Mouse (Mus musculus): ENCODE data around the gene Ptprg. TPM values are rescaled to one million over a fixed set of nuclear protein-coding genes. Genes with fewer than 3 reads are reported as not detected.

Ptprg gene
- polyA plus RNA-seq, 1 experiment = 16.6 TPM

DNA sequence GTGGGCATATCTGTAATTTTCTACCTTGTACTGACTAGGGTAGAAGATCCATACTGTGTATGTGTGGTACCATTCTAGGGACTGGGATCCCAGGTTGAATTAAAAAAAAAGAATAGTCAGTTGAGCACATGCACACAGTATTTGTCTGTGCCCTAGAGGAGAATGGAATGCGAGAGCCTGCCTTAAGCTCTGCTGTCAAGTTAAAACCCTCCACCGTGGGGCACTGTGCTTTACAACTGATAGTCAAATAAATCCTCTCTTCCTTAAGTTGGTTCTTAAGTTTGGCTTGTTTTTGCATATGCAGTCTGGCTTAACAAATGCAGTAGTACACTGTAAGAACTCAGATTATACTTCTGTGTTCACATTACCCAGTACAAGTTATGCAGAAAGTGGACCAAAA, 476.6 kb downstream of the Ptprg start:
- H3K79me2 ChIP-seq (ENCODE audit: control insufficient read depth, insufficient read depth) = no peaks in the 10 kb centered on the region
- TF ChIP-seq MYOG (IDR thresholded peaks at IDR 0.05; ENCODE audit: control insufficient read depth, extremely low read depth, insufficient read length) = no peak
- no peak for TF ChIP-seq MYOD1 (IDR thresholded peaks at IDR 0.05; ENCODE audit: control insufficient read depth, insufficient read length, low read depth)
- TF ChIP-seq CTCF (IDR thresholded peaks at IDR 0.05; ENCODE audit: control insufficient read depth, insufficient read depth, insufficient read length) = no peak
- no peak for TF ChIP-seq FOSL1 (IDR thresholded peaks at IDR 0.05; ENCODE audit: insufficient read depth, low read length, poor library complexity, severe bottlenecking)
- no peak overlapping the region for H3ac ChIP-seq (ENCODE audit: control insufficient read depth, insufficient read length, low read depth)
- no peaks in the 10 kb centered on the region for H3K27me3 ChIP-seq (ENCODE audit: control insufficient read depth, insufficient read depth, insufficient read length)
- H3K4me3 ChIP-seq (ENCODE audit: insufficient read depth, poor library complexity, severe bottlenecking) = no peak overlapping the region
- no peaks in the 10 kb centered on the region for H3K79me3 ChIP-seq (ENCODE audit: low read depth)
- H3K36me3 ChIP-seq (ENCODE audit: control insufficient read depth, insufficient read depth) = no peaks in the 10 kb centered on the region

DNA sequence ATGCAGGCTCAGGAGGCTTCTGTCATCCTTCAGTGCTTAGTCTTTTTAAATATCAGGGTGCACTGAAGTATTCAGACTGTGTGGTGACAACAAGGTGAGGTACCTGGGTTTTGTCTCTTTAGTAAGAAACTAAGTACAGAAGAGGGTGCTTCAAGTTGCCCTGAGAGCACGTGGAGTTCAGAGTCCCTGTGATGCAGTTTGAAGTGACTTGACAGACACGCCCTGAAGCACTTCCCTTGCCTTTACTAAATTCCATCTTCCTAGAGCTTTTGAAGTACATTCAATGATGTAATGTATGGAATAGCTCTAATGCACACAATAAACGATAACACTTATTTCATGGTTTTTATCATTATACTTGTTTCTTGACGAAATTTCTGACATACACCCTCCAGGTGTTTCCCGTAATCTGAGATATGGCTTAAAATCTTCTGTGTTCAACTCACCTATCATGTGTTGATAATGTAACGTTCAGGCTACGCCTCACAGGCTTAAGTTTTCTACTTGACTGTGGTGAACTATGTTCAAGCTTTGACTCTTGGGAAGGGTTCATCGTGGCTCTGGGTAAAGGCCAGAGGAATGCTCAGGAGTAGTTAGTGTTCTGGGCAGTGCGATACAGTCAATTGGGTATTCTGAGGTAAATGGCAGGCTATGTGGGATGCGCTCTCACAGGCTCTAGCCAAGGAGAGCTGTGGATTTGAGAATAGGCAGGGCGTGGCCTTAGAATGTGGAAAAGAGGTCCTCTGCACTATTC, 483.4 kb downstream of the Ptprg start:
- H3K4me3 ChIP-seq (ENCODE audit: insufficient read depth, poor library complexity, severe bottlenecking) = no peak overlapping the region
- H3K27me3 ChIP-seq (ENCODE audit: control insufficient read depth, insufficient read depth, insufficient read length) = no peaks in the 10 kb centered on the region
- no peaks in the 10 kb centered on the region for H3K79me2 ChIP-seq (ENCODE audit: control insufficient read depth, insufficient read depth)
- H3ac ChIP-seq (ENCODE audit: control insufficient read depth, insufficient read length, low read depth) = no peak overlapping the region
- no peaks in the 10 kb centered on the region for H3K36me3 ChIP-seq (ENCODE audit: control insufficient read depth, insufficient read depth)
- no peaks in the 10 kb centered on the region for H3K79me3 ChIP-seq (ENCODE audit: low read depth)
- TF ChIP-seq CEBPB (IDR thresholded peaks at IDR 0.05; ENCODE audit: low read depth) (no peak), MAX (IDR thresholded peaks at IDR 0.05) (no peak), FOSL1 (IDR thresholded peaks at IDR 0.05; ENCODE audit: insufficient read depth, low read length, poor library complexity, severe bottlenecking) (no peak), MYOD1 (IDR thresholded peaks at IDR 0.05; ENCODE audit: control insufficient read depth, insufficient read length, low read depth) (no peak), MYOG (IDR thresholded peaks at IDR 0.05; ENCODE audit: control insufficient read depth, extremely low read depth, insufficient read length) (no peak), CTCF (IDR thresholded peaks at IDR 0.05; ENCODE audit: control insufficient read depth, insufficient read depth, insufficient read length) (no peak), USF1 (IDR thresholded peaks at IDR 0.05; ENCODE audit: low read depth) (no peak)

DNA sequence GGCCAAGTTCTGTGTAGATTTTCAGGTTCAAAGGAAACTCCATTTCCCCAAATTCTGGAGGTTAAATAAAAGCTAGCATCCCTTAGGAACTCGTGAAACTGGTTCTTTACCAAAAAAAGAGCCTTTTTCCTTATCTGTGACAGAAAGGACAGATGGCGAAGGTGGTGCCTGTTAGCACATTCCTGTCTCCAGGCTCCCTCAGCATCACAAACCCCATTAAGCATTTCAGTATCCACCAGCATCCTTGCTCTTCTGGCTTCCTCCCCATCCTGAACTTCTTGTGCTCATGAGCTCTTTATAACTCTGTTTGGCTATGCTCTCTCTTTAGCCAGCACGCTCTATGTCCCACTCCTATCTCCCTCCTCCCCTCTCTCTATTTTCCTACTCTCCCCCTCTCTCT, 486.4 kb downstream of the Ptprg start:
- Histone ChIP-seq H3K79me2 (ENCODE audit: control insufficient read depth, insufficient read depth) (no peaks in the 10 kb centered on the region), H3K36me3 (ENCODE audit: control insufficient read depth, insufficient read depth) (no peaks in the 10 kb centered on the region), H3K79me3 (ENCODE audit: low read depth) (no peaks in the 10 kb centered on the region), H3K27me3 (ENCODE audit: control insufficient read depth, insufficient read depth, insufficient read length) (no peaks in the 10 kb centered on the region), H3K4me3 (ENCODE audit: insufficient read depth, poor library complexity, severe bottlenecking) (no peak overlapping the region), H3ac (ENCODE audit: control insufficient read depth, insufficient read length, low read depth) (no peak overlapping the region)
- no peak for TF ChIP-seq CTCF (IDR thresholded peaks at IDR 0.05; ENCODE audit: control insufficient read depth, insufficient read depth, insufficient read length)
- no peak for TF ChIP-seq MAX (IDR thresholded peaks at IDR 0.05)
- TF ChIP-seq MYOG (IDR thresholded peaks at IDR 0.05; ENCODE audit: control insufficient read depth, extremely low read depth, insufficient read length) = no peak
- TF ChIP-seq FOSL1 (IDR thresholded peaks at IDR 0.05; ENCODE audit: insufficient read depth, low read length, poor library complexity, severe bottlenecking) = no peak
- no peak for TF ChIP-seq MYOD1 (IDR thresholded peaks at IDR 0.05; ENCODE audit: control insufficient read depth, insufficient read length, low read depth)
- no peak for TF ChIP-seq CEBPB (IDR thresholded peaks at IDR 0.05; ENCODE audit: low read depth)
- TF ChIP-seq USF1 (IDR thresholded peaks at IDR 0.05; ENCODE audit: low read depth) = no peak

DNA sequence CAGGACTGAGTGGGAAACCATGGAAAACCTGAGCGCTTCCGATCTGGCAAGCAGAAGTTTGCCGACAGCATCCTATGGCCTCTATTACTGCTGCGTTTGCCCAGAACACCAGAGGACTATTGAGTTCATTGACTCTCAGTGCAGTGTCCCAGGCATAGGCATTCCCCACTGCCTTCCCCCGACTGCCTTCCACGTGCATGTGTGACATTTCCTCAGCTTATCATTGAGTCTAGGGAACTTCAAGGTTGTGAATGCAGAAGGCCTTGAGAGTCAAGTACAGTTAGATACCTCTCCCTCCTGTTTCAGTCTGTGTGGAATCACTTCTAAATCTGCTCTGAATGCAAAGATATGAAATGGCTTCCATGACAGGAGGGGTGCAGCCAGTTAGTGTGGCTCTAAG, 488.2 kb downstream of the Ptprg start:
- Histone ChIP-seq H3K79me2 (ENCODE audit: control insufficient read depth, insufficient read depth) (no peaks in the 10 kb centered on the region), H3K27me3 (ENCODE audit: control insufficient read depth, insufficient read depth, insufficient read length) (no peaks in the 10 kb centered on the region), H3K36me3 (ENCODE audit: control insufficient read depth, insufficient read depth) (no peaks in the 10 kb centered on the region), H3K4me3 (ENCODE audit: insufficient read depth, poor library complexity, severe bottlenecking) (no peak overlapping the region), H3ac (ENCODE audit: control insufficient read depth, insufficient read length, low read depth) (no peak overlapping the region), H3K79me3 (ENCODE audit: low read depth) (no peaks in the 10 kb centered on the region)
- TF ChIP-seq MYOD1 (IDR thresholded peaks at IDR 0.05; ENCODE audit: control insufficient read depth, insufficient read length, low read depth) = no peak
- TF ChIP-seq MAX (IDR thresholded peaks at IDR 0.05) = no peak
- TF ChIP-seq CEBPB (IDR thresholded peaks at IDR 0.05; ENCODE audit: low read depth) = no peak
- TF ChIP-seq MYOG (IDR thresholded peaks at IDR 0.05; ENCODE audit: control insufficient read depth, extremely low read depth, insufficient read length) = no peak
- no peak for TF ChIP-seq FOSL1 (IDR thresholded peaks at IDR 0.05; ENCODE audit: insufficient read depth, low read length, poor library complexity, severe bottlenecking)
- no peak for TF ChIP-seq CTCF (IDR thresholded peaks at IDR 0.05; ENCODE audit: control insufficient read depth, insufficient read depth, insufficient read length)
- TF ChIP-seq USF1 (IDR thresholded peaks at IDR 0.05; ENCODE audit: low read depth) = no peak

DNA sequence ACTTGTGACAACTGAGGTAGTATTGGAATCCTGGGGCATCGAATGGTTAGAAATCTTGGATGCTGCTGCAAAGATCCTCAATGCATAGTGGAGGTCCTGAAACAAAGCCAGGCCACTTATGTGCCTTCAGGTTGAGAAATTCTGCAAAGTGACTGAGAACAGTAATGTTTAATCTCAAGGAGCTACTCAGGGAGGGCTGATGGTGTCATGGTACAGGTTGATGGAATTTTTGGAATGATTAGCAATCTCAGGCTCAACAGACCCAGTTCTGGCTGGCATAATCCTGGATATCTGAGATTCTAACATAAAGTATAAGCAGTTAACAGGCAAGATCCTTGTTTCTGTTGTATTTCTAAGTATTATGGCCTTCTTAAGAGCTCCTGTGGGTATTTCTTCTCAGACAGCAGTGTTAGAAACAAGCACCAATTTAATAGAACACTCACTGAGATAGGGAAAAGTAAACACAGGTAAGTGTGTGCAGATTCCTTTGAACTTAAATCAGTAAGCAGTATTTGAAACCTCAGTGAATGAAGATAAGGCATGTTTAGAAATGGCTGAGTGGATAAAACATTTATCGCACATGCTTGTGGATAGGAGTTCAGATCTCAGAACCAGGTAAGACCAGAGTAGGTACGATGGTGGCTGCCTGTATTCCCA, 493.0 kb downstream of the Ptprg start:
- no peaks in the 10 kb centered on the region for H3K27me3 ChIP-seq (ENCODE audit: control insufficient read depth, insufficient read depth, insufficient read length)
- H3K4me3 ChIP-seq (ENCODE audit: insufficient read depth, poor library complexity, severe bottlenecking) = no peak overlapping the region
- H3K79me2 ChIP-seq (ENCODE audit: control insufficient read depth, insufficient read depth) = no peaks in the 10 kb centered on the region
- no peak overlapping the region for H3ac ChIP-seq (ENCODE audit: control insufficient read depth, insufficient read length, low read depth)
- no peaks in the 10 kb centered on the region for H3K36me3 ChIP-seq (ENCODE audit: control insufficient read depth, insufficient read depth)
- no peak for TF ChIP-seq USF1 (IDR thresholded peaks at IDR 0.05; ENCODE audit: low read depth)
- no peaks in the 10 kb centered on the region for H3K79me3 ChIP-seq (ENCODE audit: low read depth)

DNA sequence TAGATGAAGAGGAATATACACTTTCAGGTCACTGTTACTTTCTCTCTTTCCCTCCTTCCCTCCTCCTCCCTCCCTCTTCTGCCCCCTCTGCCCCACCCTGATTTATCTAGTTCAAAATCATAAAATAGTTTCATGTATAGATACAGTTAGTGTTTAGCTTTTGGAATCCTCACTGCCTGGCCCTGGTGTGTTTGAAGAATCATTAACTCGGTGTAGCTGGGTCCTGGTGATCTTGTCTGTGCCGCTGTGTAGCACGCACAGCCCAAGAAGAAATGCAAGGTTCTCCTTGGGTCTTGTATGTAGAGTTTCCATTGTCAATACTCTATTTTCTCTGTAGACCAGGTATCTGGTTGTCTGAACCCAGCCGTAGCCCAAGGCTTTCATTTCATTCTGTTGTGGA, 494.3 kb downstream of the Ptprg start:
- Histone ChIP-seq H3K36me3 (ENCODE audit: control insufficient read depth, insufficient read depth) (no peaks in the 10 kb centered on the region), H3ac (ENCODE audit: control insufficient read depth, insufficient read length, low read depth) (no peak overlapping the region), H3K27me3 (ENCODE audit: control insufficient read depth, insufficient read depth, insufficient read length) (no peaks in the 10 kb centered on the region), H3K79me3 (ENCODE audit: low read depth) (no peaks in the 10 kb centered on the region), H3K79me2 (ENCODE audit: control insufficient read depth, insufficient read depth) (no peaks in the 10 kb centered on the region), H3K4me3 (ENCODE audit: insufficient read depth, poor library complexity, severe bottlenecking) (no peak overlapping the region)
- TF ChIP-seq MYOD1 (IDR thresholded peaks at IDR 0.05; ENCODE audit: control insufficient read depth, insufficient read length, low read depth) (no peak), FOSL1 (IDR thresholded peaks at IDR 0.05; ENCODE audit: insufficient read depth, low read length, poor library complexity, severe bottlenecking) (no peak), CEBPB (IDR thresholded peaks at IDR 0.05; ENCODE audit: low read depth) (no peak), CTCF (IDR thresholded peaks at IDR 0.05; ENCODE audit: control insufficient read depth, insufficient read depth, insufficient read length) (no peak), USF1 (IDR thresholded peaks at IDR 0.05; ENCODE audit: low read depth) (no peak), MAX (IDR thresholded peaks at IDR 0.05) (no peak), MYOG (IDR thresholded peaks at IDR 0.05; ENCODE audit: control insufficient read depth, extremely low read depth, insufficient read length) (no peak)

Data from C2C12 (cell line).